Mouse (Mus musculus) stomach, embryonic 15.5 days (tissue): ENCODE results near the gene Iqcn. TPM values are rescaled to one million over a fixed set of nuclear protein-coding genes. Genes with fewer than 3 reads are reported as not detected.

Experiments used
- polyA plus RNA-seq: library from polyadenylated mRNA; unstranded; fragments of >200 nt; fragmentation: Nextera tagmentation; extraction: Ambion mirVana; gene quantifications from 2 replicates; pipeline ENCODE4 v1.2.1, GENCODE M21; 2015

Gene Iqcn
- polyA plus RNA-seq, 1 experiment from 2014 or later, result not detected

Other genes starting within 250 kb of the Iqcn start
- gene Klhl26, start 226.5 kb upstream of the Iqcn start, polyA plus RNA-seq, result 20.5 and 20.7 TPM in 2 replicates
- 3.0 and 3.5 TPM in 2 replicates for gene Tmem59l, start 216.1 kb upstream of the Iqcn start, polyA plus RNA-seq
- gene Crlf1, start 210.3 kb upstream of the Iqcn start, polyA plus RNA-seq, result 2.9 and 4.1 TPM in 2 replicates
- 125 and 130 TPM in 2 replicates for gene Rex1bd, start 196.7 kb upstream of the Iqcn start, polyA plus RNA-seq
- 843 and 950 TPM in 2 replicates for gene Uba52, start 192.7 kb upstream of the Iqcn start, polyA plus RNA-seq
- gene Fkbp8, start 175.7 kb upstream of the Iqcn start, polyA plus RNA-seq, result 292 and 304 TPM in 2 replicates
- gene Kxd1, start 175.5 kb upstream of the Iqcn start, polyA plus RNA-seq, result 58.5 and 60.1 TPM in 2 replicates
- 16.1 and 17.7 TPM in 2 replicates for gene Ell, start 164.0 kb upstream of the Iqcn start, polyA plus RNA-seq
- gene Isyna1, start 109.1 kb upstream of the Iqcn start, polyA plus RNA-seq, result 127 and 133 TPM in 2 replicates
- gene Ssbp4, start 94.6 kb upstream of the Iqcn start, polyA plus RNA-seq, result 104 and 117 TPM in 2 replicates
- gene Lrrc25, start 87.3 kb upstream of the Iqcn start, polyA plus RNA-seq, result 3.7 and 3.9 TPM in 2 replicates
- gene Gdf15, start 71.0 kb upstream of the Iqcn start, polyA plus RNA-seq, result 0.95 and 1.4 TPM in 2 replicates
- 49.9 and 57.9 TPM in 2 replicates for gene Pgpep1, start 43.1 kb upstream of the Iqcn start, polyA plus RNA-seq
- gene Lsm4, start 30.2 kb upstream of the Iqcn start, polyA plus RNA-seq, result 271 and 297 TPM in 2 replicates
- 84.4 and 84.6 TPM in 2 replicates for gene Jund, start 4.5 kb upstream of the Iqcn start, polyA plus RNA-seq
- 1.1 and 1.9 TPM in 2 replicates for gene Gm3336, start 15.1 kb downstream of the Iqcn start, polyA plus RNA-seq
- 0.45 and 0.50 TPM in 2 replicates for gene Pde4c, start 20.3 kb downstream of the Iqcn start, polyA plus RNA-seq
- 20.9 and 24.0 TPM in 2 replicates for gene Rab3a, start 51.2 kb downstream of the Iqcn start, polyA plus RNA-seq
- gene Mpv17l2, start 57.5 kb downstream of the Iqcn start, polyA plus RNA-seq, result 44.4 and 51.3 TPM in 2 replicates
- gene Pik3r2, start 73.3 kb downstream of the Iqcn start, polyA plus RNA-seq, result 58.1 and 58.4 TPM in 2 replicates
- gene Mast3, start 101.6 kb downstream of the Iqcn start, polyA plus RNA-seq, result 13.3 and 16.5 TPM in 2 replicates
- 0.26 and 0.43 TPM in 2 replicates for gene Il12rb1, start 105.0 kb downstream of the Iqcn start, polyA plus RNA-seq
- gene Arrdc2, start 136.3 kb downstream of the Iqcn start, polyA plus RNA-seq, result 6.5 and 7.0 TPM in 2 replicates
- 1.5 and 2.1 TPM in 2 replicates for gene Kcnn1, start 159.8 kb downstream of the Iqcn start, polyA plus RNA-seq
- gene Ccdc124, start 170.5 kb downstream of the Iqcn start, polyA plus RNA-seq, result 90.9 and 91.3 TPM in 2 replicates
- gene Slc5a5, start 189.3 kb downstream of the Iqcn start, polyA plus RNA-seq, result 4.1 and 6.0 TPM in 2 replicates
- 3,920 and 3,932 TPM in 2 replicates for gene Rpl18a, start 194.0 kb downstream of the Iqcn start, polyA plus RNA-seq
- gene Map1s, start 202.5 kb downstream of the Iqcn start, polyA plus RNA-seq, result 39.5 and 44.7 TPM in 2 replicates